Mouse (Mus musculus) embryonic fibroblast, embryonic 13.5 days (primary cell): Measurements from ENCODE around the gene 1110051M20Rik.

Experiments used
- CTCF ChIP-seq: IDR thresholded peaks from 2 replicates; pipeline ENCODE4 v1.5.1; 2011; ENCODE audit warnings: mild to moderate bottlenecking, control low read depth, low read length, moderate library complexity, borderline replicate concordance; ENCODE audit not compliant: insufficient read depth
- POLR2A ChIP-seq: IDR thresholded peaks from 2 replicates; pipeline ENCODE4 v1.6.1; 2011; ENCODE audit warnings: low read depth, mild to moderate bottlenecking, control low read depth, low read length, moderate library complexity

DNA sequence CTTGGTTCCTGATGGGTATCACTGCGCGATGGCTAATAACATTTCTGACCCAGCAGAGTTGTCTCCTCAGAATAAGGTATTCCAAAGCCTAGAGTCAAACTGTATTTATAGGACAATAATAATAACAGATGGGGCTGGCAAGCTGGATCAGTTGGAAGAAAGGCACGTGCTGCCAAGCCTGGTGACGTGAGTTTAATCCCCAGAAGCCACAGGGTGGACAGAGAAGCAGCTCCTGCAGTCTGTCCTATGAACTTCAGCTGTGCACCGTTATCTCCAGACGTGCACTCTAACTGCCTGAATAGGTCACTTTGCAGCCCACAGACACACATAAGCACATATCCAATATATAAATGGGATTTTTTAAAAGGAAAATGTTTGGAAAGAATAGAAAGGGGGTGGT lies 61.2 kb downstream of the 1110051M20Rik start:
- TF ChIP-seq POLR2A (no peak), CTCF (no peak)
